Mouse (Mus musculus): Measurements from ENCODE around the gene Immp2l.

The Immp2l gene

DNA sequence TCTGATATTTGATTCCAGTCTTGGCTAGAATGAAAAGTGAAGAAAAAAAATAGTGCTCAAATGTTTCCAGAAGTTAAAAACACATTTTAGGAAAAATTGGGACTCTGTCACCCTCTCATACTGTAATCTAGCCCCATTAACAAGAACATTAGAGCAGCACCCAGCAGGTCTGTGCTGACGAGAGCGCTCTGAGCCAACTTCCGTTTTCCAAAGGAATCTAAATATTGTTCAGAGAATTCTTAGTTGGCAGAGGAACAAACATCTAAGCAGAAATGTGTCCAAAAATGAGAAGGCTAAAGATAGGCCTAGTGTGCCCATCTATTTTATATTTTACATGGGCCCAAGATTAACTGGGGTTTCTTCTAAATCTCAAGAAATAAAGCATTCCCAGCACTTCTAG, 486.7 kb downstream of the Immp2l start:
- DNase-seq (ENCODE audit: extremely low read depth, low read depth, low spot score) = no peak

- no peak for DNase-seq (ENCODE audit: extremely low read depth, low read depth, low spot score)
Observed at GRCm38 (mm10) chr12:41518897-41519296, 495.0 kb downstream of the Immp2l start.

DNA sequence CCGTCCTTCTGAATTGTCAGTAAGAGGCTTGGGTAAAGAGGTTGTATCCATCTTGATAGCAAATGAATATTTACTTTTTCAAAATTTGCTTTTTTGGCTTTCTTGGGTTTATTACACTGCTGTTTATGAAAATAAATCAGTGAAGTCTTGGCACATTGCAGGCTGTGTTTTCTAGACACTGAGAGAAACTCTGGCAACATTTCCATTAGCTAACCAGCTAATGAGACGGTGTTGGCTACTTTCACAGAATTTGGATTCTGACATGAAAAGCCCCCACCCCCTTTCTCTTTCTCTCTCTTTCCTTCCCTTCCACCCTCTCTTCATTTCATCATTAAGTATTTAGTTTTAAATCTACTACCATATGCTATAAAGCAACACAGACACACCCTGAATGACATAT, 496.4 kb downstream of the Immp2l start:
- no peak for DNase-seq (ENCODE audit: extremely low read depth, low read depth, low spot score)

DNA sequence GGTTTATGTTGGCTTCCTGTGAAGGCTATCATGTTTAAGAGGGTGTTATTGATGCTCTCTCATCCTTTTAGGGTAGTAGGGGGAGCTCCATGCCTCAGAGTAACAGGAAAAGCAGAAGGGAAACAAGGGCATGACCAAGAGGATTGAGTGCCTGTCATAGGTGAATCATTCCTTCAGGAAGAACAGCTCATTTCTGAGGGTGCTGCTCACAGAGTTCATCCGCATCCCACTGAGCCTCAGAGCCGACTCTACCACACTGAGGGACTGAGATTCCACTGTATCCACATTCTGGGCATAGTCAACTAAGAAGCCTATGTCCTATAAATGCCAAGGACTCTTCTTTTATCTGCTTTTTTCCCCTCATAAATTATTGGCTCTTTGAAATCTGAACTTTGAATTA, 497.8 kb downstream of the Immp2l start:
- DNase-seq (ENCODE audit: extremely low read depth, low read depth, low spot score) = no peak

DNA sequence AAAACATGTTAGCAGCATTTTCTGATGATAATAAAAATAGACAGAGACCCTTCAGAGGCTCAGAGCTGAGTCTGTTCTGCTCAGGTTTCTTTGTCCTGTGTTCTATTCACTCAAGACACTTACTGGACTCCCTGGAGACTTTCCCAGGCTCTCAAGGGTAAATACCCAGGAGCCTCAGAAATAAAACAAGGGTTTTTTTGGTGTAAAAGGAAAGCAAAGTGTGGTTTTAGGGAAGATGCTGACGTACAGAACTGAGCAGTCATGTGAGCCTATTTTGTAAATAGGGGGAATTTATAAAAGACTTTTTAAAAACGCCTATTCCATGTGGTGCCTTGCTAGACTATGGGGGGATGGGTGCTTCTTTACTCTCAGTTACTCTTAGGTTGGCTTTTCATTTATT, 502.8 kb downstream of the Immp2l start:
- no peak for DNase-seq (ENCODE audit: extremely low read depth, low read depth, low spot score)

DNA sequence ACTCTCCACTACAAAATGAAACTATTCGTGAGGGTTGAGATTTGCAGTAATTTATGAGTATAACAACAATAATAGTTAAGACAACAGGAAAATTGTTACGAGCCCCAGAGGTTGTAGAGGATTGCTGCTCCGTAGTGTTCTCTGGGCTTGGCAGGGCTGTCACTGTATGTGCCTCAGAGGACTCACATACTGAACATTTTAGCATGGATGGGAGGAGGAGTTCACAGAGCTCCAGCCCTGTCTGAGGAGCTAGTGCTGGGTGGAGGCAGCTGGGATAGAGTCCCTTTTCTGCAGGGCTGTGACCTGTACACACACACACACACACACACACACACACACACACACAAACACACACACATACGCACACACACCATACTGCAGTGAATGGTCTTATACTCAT, 504.5 kb downstream of the Immp2l start:
- DNase-seq (ENCODE audit: extremely low read depth, low read depth, low spot score) = no peak

DNA sequence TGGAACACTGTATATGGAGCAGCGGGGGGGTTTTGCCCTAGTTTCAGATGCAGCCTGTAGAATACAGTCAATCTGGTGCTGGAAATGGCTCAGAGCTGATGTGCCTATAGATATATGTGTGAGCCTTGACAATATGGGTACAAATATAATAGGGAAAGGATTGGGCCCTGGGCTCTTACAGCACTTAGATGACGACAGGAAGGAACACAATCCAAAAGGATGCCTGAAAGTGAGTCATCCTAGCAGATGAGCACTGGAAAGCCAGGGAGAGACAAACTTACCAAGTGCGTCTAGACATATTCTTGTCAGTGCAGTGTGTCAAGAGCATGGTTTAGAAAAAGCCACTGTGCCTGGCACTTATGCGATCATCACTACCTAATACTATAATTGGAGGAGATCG, 516.1 kb downstream of the Immp2l start:
- DNase-seq (ENCODE audit: extremely low read depth, low read depth, low spot score) = no peak

DNA sequence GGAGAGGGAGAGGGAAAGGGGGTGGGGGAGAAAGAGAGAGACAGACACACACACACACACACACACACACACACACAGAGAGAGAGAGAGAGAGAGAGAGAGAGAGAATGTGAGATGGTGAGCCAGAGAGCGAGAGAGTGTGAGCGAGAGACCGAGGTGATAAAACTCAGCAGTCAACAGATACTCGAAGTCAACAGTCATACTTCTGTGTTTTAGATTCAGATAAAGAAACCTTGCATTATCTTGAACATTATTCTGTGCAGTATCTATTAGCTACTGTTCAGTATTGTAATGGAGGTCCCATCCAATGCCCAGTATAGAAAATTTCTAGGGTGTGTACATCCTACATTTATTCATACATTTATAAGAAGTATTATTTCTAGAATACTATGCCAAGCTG, 527.7 kb downstream of the Immp2l start:
- no peak for DNase-seq (ENCODE audit: extremely low read depth, low read depth, low spot score)

DNA sequence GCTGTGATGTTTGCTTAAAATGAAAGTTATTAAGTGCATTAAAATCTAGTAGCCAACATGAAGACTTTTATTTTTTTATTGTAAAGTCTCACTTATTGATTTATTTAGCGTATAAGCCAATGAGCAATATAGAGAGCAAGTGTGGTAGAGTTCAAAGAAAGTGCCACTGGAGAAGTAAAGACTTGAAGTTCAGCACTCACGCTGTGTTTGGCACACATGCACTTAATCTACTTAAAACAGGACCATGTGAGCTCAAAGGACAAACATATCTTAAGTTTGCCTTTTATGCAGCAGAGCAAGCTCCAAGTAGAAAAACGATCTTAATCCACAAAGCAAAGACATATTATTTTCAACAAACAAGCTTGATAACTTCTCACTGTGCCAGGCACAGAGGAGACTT, 533.9 kb downstream of the Immp2l start:
- DNase-seq (ENCODE audit: extremely low read depth, low read depth, low spot score) = no peak

DNA sequence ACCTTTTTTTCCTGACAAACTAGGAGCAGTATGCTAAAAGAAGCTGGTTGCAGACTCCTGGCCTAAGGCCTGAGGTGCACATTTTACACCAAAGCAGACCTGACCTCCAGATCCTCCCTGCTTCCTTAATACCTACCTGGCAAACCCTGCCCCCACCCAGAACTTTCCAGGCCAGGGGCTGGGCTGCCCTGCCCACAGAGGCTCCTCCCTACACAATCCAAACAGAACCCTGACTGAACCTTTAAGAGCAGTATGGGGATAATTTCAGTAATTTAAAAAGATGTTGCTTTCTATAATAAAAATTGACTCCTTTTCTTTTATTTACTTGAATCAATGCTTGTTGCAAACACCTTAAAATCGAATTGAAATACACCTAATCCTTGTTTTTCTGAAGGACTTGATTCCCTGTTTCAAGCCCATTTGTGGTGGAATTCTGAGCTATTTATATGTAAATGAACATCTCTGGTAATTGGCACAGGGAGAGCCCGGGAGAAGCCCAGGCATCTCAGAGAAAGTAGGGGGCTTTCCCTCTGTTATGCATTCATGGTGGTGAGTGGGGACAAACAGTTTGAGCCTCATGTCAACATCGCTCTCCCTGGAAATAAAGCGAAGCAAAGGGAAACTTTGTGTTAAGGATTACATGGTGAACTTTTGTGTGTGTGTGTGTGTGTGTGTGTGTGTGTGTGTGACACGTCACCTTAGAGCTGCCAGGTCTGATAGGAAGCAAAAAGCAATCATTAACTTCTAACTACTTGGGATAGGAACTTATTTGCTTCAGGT, 535.3 kb downstream of the Immp2l start:
- DNase-seq (ENCODE audit: extremely low read depth, low read depth, low spot score) = no peak

DNA sequence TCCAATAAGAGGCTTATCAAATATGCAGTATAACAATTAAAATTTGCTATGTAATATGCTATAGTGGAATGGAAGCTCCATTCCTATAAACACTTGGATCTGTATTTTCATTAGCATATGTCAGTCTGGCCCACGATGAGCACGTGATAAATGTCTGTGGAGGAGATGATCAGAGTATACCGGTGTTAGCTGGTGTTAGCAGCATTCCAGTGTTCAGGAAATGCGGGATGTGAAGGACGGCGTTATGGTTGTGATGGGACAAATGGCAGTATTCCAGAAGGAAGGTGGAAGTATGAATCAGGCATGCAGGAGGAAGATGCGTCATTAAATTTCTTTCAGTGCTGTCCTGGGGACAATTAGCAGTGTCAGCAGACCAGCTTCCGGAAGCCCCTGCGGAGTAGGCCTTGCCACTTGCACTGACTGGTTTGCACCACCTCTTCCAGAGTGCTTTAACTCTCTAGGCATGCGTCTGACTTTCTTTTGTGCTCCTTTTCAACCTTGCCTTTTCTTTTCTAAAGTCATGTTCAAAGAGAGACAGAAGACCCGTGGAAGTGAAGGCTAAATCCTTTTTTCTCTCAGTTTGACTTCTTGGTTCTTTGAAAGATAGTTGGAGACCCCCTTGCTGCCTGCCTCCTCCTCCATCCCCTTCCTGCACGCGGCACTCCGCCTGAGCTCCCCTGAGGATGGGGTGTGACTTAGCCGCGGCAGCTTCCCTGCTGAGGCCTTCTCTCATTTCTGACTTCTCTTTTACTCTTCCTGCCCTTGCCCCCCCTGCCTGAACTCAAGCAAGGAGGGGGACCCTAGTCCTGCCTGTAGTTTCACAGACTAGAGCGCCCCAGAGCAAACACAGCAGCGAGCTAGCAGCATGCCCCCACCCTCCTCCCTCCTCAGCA, 541.9 kb downstream of the Immp2l start:
- DNase-seq (ENCODE audit: extremely low read depth, low read depth, low spot score) = no peak

GRCm38 (mm10) chr12:41566433-41566794, 542.5 kb downstream of the Immp2l start:
- no peak for DNase-seq (ENCODE audit: extremely low read depth, low read depth, low spot score)

DNA sequence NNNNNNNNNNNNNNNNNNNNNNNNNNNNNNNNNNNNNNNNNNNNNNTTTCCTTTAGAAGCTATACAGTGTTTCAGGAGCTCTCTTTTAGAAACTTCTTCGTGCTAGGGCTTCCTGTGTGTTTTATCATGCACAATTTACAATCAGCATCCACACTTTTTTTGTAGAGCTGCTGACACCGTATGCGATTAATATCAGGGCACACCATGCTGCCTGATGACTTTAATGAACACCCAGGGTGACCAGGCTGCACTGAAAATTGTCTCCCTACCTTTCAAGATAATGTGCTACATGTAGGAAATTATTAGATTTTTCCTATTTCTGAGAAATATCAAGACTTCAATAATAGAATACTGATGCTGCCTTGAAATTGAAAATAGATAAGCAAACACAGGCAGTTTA, 549.9 kb downstream of the Immp2l start:
- no peak for DNase-seq (ENCODE audit: extremely low read depth, low read depth, low spot score)

DNA sequence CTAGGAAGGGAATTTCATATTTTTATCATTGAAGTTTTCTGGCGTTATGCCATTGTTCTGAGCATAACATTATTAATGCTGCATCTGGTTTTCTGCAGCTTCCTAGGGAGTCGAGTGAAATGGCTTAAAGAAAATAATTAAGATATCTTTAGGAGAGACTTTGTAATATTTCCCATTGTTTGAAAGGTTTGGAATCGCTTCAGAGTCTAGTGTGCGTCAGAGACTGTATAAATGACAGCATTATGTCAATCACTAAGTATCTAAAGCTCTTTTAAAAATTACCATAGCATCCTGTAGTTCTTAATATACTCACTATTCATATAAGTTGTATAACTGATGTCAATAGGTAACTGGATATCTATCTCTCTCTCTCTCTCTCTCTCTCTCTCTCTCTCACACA, 551.3 kb downstream of the Immp2l start:
- no peak for DNase-seq (ENCODE audit: extremely low read depth, low read depth, low spot score)

DNA sequence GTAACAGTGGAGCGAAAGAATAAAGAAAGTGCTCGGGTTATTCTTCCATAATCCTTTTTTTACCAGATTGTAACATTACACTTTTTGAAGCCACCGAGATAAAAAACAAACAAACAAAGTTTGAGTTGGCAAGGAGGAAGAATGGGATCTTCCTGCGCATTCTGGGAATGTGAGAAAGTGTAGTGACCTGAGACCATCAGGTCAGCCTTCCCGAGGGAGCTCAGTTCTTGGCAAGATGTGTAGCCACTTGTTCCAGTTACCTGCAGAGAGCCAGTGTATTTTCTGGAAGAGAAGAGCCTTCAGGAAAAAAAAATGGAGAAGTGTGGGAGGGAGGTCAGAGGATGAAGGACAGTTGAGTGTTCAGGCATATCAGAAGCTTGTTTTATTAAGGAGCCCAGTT, 569.5 kb downstream of the Immp2l start:
- no peak for DNase-seq (ENCODE audit: extremely low read depth, low read depth, low spot score)

GRCm38 (mm10) chr12:41594037-41594436, 570.1 kb downstream of the Immp2l start:
- DNase-seq (ENCODE audit: extremely low read depth, low read depth, low spot score) = no peak

GRCm38 (mm10) chr12:41615271-41615670, 591.4 kb downstream of the Immp2l start:
- DNase-seq (ENCODE audit: extremely low read depth, low read depth, low spot score) = no peak

GRCm38 (mm10) chr12:41621341-41621740, 597.5 kb downstream of the Immp2l start:
- no peak for DNase-seq (ENCODE audit: extremely low read depth, low read depth, low spot score)

DNA sequence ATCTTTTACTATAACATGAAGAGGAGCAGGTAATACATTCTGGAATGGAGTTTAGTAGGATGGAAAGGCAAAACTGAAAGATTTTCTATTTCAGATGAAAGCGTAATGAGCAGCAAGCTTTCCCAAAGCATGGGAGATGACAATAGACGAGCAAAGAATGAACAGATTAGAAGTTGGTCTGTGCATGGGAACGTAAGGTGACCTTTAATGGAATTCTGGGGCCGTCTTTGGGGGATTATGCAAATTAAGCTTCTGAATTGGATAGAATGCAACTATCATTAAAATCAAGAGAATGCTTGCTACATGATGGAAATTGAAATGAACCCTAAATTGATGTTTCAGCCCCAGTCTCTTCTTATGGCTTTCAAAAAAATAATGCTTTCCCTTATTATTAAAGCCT, 619.4 kb downstream of the Immp2l start:
- no peak for DNase-seq (ENCODE audit: extremely low read depth, low read depth, low spot score)

DNA sequence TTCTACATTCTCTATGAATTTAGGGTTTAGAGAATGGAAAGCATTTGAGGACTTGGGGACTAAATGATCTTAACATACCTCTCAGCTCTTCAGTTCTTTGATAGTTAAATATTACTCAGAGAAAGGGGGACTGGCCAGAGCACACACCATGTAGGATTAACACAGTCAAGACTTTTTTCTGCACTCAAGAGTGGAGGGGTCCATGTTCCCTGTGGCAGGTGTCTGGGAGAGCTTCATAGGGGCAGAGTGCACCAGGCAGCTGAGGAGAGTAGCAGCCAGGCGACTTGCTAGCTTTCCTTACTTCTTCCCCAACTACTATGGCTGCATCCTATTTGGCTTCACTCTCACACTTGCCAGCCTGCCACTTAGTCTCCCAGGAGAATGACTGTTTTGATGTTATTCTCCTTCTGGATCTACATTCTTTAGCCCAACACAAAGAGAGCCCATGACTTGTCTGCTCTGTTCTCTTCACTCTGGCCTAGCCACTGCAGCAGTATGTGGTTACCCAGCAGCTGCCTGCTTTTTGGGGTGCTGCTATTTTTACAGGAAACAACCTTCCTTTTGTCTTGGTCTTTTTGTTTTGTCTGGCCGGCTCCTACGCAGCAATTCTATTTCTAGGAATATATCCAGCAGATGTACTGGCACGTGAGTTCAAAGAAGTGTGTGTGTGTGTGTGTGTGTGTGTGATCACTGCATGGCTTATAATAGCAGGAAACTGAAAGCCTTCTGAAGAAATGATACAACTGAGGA, 621.1 kb downstream of the Immp2l start:
- DNase-seq (ENCODE audit: extremely low read depth, low read depth, low spot score) = no peak

- DNase-seq (ENCODE audit: extremely low read depth, low read depth, low spot score) = no peak
Observed at GRCm38 (mm10) chr12:41646956-41647575, 623.2 kb downstream of the Immp2l start.
